Mouse (Mus musculus) hindbrain, embryonic 12.5 days (tissue): ENCODE data around the gene Mtmr4. TPM values are rescaled to one million over a fixed set of nuclear protein-coding genes. Genes with fewer than 3 reads are reported as not detected.

Experiments
- ATAC-seq: fragments of 200-750 bp; cut with Nextera tagmentation; 2 replicates; pipeline ENCODE4 v1.8.0; 2017; ENCODE audit warnings: moderate TSS enrichment; ENCODE audit not compliant: low FRiP score
- H3K27ac ChIP-seq: fragments of 300-500 bp; sonication (generic); 2 replicates; pipeline ENCODE4 v1.5.1; 2016; ENCODE audit warnings: mild to moderate bottlenecking
- H3K27me3 ChIP-seq: fragments of 300-500 bp; sonication (generic); 2 replicates; pipeline ENCODE4 v1.6.1; 2016; ENCODE audit warnings: mild to moderate bottlenecking
- H3K36me3 ChIP-seq: fragments of 300-500 bp; sonication (generic); 2 replicates; pipeline ENCODE4 v1.6.1; 2016; ENCODE audit warnings: mild to moderate bottlenecking
- H3K4me1 ChIP-seq: fragments of 300-500 bp; sonication (generic); 2 replicates; pipeline ENCODE4 v1.6.1; 2016
- H3K4me2 ChIP-seq: fragments of 300-500 bp; sonication (generic); replicated peaks from 2 replicates; pipeline ENCODE4 v1.6.1; 2016; ENCODE audit warnings: mild to moderate bottlenecking
- H3K4me3 ChIP-seq: fragments of 300-500 bp; sonication (generic); 2 replicates; pipeline ENCODE4 v1.5.1; 2016; ENCODE audit warnings: mild to moderate bottlenecking
- H3K9ac ChIP-seq: fragments of 300-500 bp; sonication (generic); 2 replicates; pipeline ENCODE4 v1.6.1; 2016; ENCODE audit warnings: mild to moderate bottlenecking, moderate library complexity
- H3K9me3 ChIP-seq: fragments of 300-500 bp; sonication (generic); replicated peaks from 2 replicates; pipeline ENCODE4 v1.6.1; 2016; ENCODE audit warnings: mild to moderate bottlenecking
- WGBS: fragments of 180-500 bp; shearing (Covaris S2); methylation state at CpG from one replicate; pipeline ENCODE4 v1.1.7; 2016; 5-methylcytosine and 5-hydroxymethylcytosine counted together
- polyA plus RNA-seq: library from polyadenylated mRNA; unstranded; fragments of >200 nt; fragmentation: Nextera tagmentation; extraction: Ambion mirVana; gene quantifications from 2 replicates; pipeline ENCODE4 v1.2.1, GENCODE M21; 2016

Mtmr4 gene
- 81.2 and 86.8 TPM in 2 replicates for polyA plus RNA-seq

DNA sequence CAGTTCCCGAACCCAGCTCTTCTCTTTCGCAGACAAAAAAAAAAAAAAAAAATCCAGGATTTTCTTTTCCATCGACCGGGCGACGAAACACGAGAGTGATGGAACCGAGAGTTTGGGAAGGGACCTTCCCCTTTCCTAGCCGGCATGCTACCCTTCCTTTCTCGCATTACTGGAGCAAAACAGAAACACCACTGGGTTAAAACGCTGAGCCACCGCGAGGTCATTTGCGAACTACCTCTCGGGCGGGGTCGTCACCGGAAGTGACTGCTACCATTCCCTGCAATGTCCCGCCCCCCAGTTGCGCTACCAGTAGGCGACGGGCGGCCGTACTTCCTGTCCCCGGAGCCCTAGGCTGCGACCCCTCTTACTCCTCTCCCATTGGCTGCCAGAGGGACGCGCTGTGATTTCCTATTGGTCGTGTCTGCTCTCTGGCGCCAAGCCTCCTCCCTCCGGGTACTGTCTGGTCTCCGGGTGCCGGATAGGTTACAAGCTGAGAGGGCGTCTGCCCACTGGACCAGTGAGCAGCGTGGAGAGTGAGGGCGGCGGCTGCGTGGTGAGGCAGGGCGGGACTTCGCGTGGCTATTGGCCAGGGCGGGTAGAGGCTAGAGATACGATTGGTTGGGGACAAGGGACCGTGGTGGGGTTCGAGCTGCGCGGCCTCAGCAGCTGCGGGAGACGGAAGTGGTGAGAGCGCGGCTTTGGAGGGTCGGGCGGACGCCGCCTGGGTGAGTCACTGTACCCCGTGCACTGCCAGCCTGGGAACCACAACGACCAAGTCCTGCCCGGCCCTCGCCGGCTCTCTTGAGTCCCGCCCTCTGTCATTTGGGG, at the start of gene Mtmr4:
Gene Mtmr4 (plus strand): TSS at position 637 of the 828 bp plus-strand sequence.
- Histone ChIP-seq H3K9me3 (no peaks in the 10 kb centered on the region), H3K36me3 (peaks cover 7% of the 10 kb centered on the region; the same call in 1 of the 2 replicates), H3K4me1 (peaks cover 58% of the 10 kb centered on the region), H3K27me3 (no peaks in the 10 kb centered on the region), H3K4me3 (peak within 1 kb of the TSS; percentile 79), H3K9ac (peak within 1 kb of the TSS; percentile 86), H3K4me2 (peak within 1 kb of the TSS; percentile 87), H3K27ac (peak within 1 kb of the TSS; percentile 90)
- WGBS: under 1% methylated on average over 61 of the region's 61 CpGs
- peak; percentile 97 for ATAC-seq

DNA sequence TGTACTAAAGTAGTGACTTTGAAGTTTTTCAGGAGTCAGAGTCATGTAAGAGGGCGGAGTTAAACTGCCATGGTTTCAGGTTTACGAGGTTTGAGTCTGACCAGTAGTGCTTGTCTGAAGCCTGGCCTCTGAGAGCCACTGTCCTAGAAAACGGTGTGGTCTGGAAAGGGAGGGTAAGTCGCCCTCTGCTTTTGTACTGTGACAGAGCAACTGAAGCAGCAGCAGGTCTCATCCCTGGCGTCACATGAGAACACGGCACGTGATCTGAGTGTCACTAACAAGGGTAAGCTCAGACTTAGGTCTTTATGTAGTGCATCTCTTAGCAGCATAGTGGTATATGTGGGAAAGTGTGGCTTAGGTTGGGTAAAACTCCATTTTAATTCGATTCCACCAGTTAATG, 49.7 kb upstream of the Mtmr4 start:
- WGBS: 42% methylated on average over 8 of the region's 8 CpGs
- Histone ChIP-seq H3K4me2 (no peak overlapping the region), H3K4me3 (no peak overlapping the region), H3K36me3 (no peaks in the 10 kb centered on the region), H3K9ac (no peak overlapping the region), H3K9me3 (no peaks in the 10 kb centered on the region), H3K27me3 (no peaks in the 10 kb centered on the region), H3K4me1 (no peaks in the 10 kb centered on the region), H3K27ac (no peak overlapping the region)
- no peak for ATAC-seq

DNA sequence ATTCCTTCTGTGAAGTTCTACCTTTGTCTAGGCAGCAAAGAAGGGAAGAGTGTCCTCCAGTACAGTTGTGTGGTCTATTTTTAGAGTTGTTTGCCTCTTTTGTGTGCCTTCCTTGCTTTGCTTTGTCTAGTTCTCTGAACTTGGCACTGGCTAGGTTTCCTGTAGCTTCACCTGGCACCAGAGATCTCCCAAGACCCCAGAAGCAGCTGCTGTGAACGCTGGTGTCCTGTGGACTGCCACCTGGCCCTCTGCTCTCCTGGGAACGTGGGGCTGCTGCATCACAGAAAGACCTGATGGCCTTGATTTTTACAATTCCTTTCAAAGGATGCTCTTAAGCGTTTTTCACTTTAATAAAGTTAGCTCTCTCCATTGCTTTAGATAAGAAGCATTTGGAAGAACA, 49.1 kb upstream of the Mtmr4 start:
- ATAC-seq: no peak
- H3K4me1 ChIP-seq: no peaks in the 10 kb centered on the region
- no peaks in the 10 kb centered on the region for H3K27me3 ChIP-seq
- no peak overlapping the region for H3K27ac ChIP-seq
- WGBS: 56% methylated on average over 3 of the region's 3 CpGs
- no peak overlapping the region for H3K4me3 ChIP-seq
- H3K9ac ChIP-seq: no peak overlapping the region
- no peaks in the 10 kb centered on the region for H3K36me3 ChIP-seq
- H3K9me3 ChIP-seq: no peaks in the 10 kb centered on the region
- no peak overlapping the region for H3K4me2 ChIP-seq

DNA sequence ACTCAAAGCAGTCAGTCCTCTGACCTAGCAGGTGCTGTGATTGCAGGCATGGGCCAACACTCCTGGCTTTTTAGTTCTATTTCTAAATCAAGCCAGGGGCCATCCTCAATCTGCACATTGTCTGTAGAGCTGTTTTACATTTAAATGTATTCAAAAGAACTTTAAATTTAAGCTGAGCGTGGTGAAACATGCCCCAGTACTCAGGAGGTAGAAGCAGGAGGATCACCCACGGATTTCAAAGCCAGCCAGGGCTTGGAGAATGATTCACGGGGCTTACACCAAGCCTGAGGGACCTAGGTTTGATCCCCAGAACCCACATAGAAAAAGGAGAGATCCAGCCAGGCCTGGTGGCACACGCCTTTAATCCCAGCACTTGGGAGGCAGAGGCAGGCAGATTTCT, 38.6 kb upstream of the Mtmr4 start:
- no peak overlapping the region for H3K4me2 ChIP-seq
- H3K27me3 ChIP-seq: no peaks in the 10 kb centered on the region
- H3K36me3 ChIP-seq: no peaks in the 10 kb centered on the region
- no peak for ATAC-seq
- H3K9ac ChIP-seq: no peak overlapping the region
- no peaks in the 10 kb centered on the region for H3K4me1 ChIP-seq
- no peak overlapping the region for H3K27ac ChIP-seq
- no peaks in the 10 kb centered on the region for H3K9me3 ChIP-seq
- 79% methylated on average over 4 of the region's 4 CpGs for WGBS
- no peak overlapping the region for H3K4me3 ChIP-seq

DNA sequence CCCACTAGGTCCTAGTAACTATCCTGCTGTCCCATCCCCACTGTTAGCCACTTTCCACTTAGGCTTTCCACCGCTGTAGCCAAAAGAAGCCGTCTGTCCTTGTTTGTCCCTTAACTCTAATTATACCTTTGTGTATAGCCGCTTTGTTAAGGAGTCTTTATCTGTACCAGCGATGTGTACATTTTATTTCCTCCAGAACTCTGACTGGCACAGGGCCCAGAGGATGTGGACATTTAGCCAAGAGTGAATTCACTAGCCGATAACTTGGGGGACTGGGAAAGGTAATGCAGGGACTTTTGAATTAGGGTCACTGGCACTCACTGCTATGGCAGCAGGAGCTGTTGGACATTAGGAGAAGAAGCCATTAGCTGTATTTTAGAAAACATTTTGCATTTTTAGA, 37.6 kb upstream of the Mtmr4 start:
- no peaks in the 10 kb centered on the region for H3K36me3 ChIP-seq
- H3K4me1 ChIP-seq: no peaks in the 10 kb centered on the region
- H3K4me3 ChIP-seq: no peak overlapping the region
- ATAC-seq: no peak
- 64% methylated on average over 5 of the region's 5 CpGs for WGBS
- no peak overlapping the region for H3K4me2 ChIP-seq
- no peak overlapping the region for H3K27ac ChIP-seq
- no peak overlapping the region for H3K9ac ChIP-seq
- no peaks in the 10 kb centered on the region for H3K9me3 ChIP-seq
- no peaks in the 10 kb centered on the region for H3K27me3 ChIP-seq

DNA sequence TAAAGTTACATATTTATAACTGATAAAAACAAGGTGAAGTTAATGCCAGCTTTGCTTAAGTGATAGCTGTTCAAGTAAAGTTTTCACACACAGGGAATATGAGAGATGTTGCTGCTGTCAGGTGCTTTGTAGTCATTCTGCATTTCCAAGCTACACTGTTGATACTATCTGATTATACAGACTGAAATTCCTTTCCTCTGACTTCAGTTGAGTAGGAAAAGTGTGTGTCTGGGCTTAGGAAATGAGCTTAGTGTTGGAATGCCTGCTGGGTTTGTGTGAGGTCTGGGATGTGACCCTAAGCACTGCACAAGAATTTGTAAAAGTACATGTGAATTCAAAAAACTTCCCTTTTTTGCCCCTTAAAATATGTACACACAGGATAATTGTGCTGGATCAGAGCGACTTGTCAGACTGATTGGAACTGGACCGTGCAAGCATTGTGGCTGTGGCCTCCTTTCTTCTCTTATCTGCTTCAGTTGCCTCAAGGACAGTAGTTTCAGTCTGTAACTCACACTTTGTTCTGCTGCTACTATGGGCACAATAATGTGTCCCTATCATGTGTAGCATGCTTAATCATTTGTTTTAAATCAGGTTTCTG, 36.8 kb upstream of the Mtmr4 start:
- no peaks in the 10 kb centered on the region for H3K4me1 ChIP-seq
- no peak for ATAC-seq
- 39% methylated on average over 2 of the region's 2 CpGs for WGBS

DNA sequence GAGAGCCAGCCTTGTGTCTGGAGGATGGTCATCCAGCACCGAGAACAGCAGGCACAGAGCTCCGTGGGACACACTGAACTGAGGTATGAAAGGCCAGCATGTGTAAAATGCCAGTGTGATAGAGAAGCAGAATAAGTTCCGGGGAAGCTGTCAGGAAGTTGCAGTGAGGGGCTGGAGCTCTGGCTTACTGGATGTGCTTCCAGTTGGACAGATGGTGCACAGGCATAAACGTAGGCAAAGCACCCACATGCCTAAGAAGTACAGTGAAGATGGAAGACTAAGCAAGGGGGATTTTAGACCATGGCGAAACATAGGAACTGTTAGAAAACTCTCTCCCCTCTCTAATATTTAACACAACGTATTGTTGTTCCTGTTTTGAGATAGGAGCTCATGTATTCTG, 30.8 kb upstream of the Mtmr4 start:
- H3K4me1 ChIP-seq: no peaks in the 10 kb centered on the region
- H3K36me3 ChIP-seq: no peaks in the 10 kb centered on the region
- H3K4me2 ChIP-seq: no peak overlapping the region
- H3K27me3 ChIP-seq: no peaks in the 10 kb centered on the region
- H3K4me3 ChIP-seq: no peak overlapping the region
- H3K9ac ChIP-seq: no peak overlapping the region
- H3K27ac ChIP-seq: no peak overlapping the region
- 77% methylated on average over 6 of the region's 6 CpGs for WGBS
- ATAC-seq: no peak
- no peaks in the 10 kb centered on the region for H3K9me3 ChIP-seq

More for the DNA sequence above, 36.8 kb upstream of the Mtmr4 start:
- H3K27me3 ChIP-seq: no peaks in the 10 kb centered on the region
- no peak overlapping the region for H3K27ac ChIP-seq
- H3K9ac ChIP-seq: no peak overlapping the region
- no peak overlapping the region for H3K4me2 ChIP-seq
- no peaks in the 10 kb centered on the region for H3K9me3 ChIP-seq
- H3K36me3 ChIP-seq: no peaks in the 10 kb centered on the region
- H3K4me3 ChIP-seq: no peak overlapping the region

DNA sequence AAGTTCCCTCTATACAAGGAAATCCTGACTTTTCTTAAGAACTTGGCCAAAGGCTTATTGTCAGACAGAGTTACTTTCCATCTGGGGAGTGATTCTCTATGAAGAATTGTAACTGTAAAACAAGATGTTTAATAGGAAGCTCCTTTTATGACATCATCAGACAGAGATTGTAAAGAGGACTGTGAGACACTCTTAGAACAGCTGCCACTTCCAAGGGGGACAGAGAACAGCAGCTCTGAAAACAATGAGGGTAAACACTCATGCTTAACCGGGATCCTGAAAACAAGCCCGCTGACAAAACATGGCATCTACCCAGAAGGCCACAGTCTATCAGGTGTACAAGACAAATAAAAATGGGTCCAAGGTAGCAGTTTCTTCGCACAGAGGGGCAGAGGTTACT, 25.5 kb upstream of the Mtmr4 start, which contains the start of gene Gm11492:
Gene Gm11492 (plus strand): TSS at position 153 of the 400 bp plus-strand sequence.
- no peak for ATAC-seq
- 90% methylated on average over 3 of the region's 3 CpGs for WGBS
- H3K27me3 ChIP-seq: no peaks in the 10 kb centered on the region
- H3K9me3 ChIP-seq: no peaks in the 10 kb centered on the region
- H3K9ac ChIP-seq: no peak within 1 kb of the TSS
- no peaks in the 10 kb centered on the region for H3K36me3 ChIP-seq
- no peak within 1 kb of the TSS for H3K4me3 ChIP-seq
- H3K4me2 ChIP-seq: no peak within 1 kb of the TSS
- no peak within 1 kb of the TSS for H3K27ac ChIP-seq
- no peaks in the 10 kb centered on the region for H3K4me1 ChIP-seq

DNA sequence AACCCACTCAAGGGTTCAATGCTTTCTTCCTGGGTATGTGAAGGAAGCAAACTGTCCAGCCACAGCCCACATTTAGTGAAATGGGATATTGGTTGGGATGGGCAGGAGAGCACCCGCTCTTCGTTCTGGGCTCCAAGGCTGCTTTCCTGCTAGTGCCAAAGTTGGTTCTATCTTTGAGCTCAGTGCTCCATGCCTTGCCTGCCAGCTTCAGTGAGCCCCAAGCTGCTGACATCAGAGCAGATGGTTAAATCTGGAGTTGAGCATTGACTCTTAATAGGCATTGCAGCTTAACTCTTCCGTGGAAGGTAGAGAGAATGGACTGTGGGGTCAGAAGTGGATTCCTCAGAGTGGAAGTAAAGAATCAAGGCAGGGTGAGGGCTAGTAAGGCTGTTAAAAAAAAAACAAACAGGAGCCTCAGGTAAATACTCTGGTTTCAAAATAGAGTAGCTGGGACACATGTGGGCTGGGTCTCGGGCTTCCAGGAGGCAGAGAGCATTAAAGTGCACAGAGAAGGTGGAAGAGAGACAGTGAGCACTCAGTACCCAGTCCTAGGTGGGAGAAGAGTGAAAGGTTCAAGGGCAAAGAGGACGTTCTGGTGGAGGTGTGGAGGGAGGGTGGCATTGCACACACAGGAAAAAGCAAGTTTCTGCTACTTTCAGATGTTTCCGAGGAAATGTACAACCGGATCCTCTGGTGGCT, 23.6 kb upstream of the Mtmr4 start, which contains the start of gene Sept4:
Gene Sept4 (plus strand): TSS at position 649 of the 699 bp plus-strand sequence.
- no peaks in the 10 kb centered on the region for H3K36me3 ChIP-seq
- no peaks in the 10 kb centered on the region for H3K4me1 ChIP-seq
- 81% methylated on average over 7 of the region's 7 CpGs for WGBS
- H3K27ac ChIP-seq: no peak within 1 kb of the TSS
- no peak within 1 kb of the TSS for H3K4me2 ChIP-seq
- no peak within 1 kb of the TSS for H3K4me3 ChIP-seq
- no peaks in the 10 kb centered on the region for H3K9me3 ChIP-seq
- no peak for ATAC-seq
- H3K27me3 ChIP-seq: no peaks in the 10 kb centered on the region
- H3K9ac ChIP-seq: no peak within 1 kb of the TSS

DNA sequence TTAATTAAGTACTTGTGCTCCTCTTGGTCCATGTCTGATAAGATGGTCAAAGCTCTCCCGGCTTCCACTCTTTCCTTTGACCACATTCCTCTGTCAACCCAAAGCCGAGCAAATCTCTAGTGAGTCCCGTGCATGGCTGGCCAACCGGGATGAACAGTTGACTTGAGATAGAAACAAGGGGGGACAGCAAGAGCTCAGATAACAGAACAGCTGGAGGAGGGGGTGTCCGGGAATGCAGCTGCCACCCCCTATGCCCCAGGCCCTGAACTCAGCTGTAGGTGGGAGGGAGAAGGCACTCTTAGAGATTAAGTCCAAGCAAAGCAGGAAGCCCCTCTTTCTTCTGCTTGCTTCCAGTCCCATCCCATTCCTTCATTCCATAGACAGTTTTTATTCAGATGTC, 21.2 kb upstream of the Mtmr4 start:
- H3K4me2 ChIP-seq: no peak overlapping the region
- H3K4me3 ChIP-seq: no peak overlapping the region
- H3K4me1 ChIP-seq: 0 out of 2 replicates have a peak, but pooled peaks cover 2% of the 10 kb centered on the region
- no peak overlapping the region for H3K9ac ChIP-seq
- H3K27ac ChIP-seq: no peak overlapping the region
- WGBS: 68% methylated on average over 5 of the region's 5 CpGs
- H3K36me3 ChIP-seq: no peaks in the 10 kb centered on the region
- no peaks in the 10 kb centered on the region for H3K9me3 ChIP-seq
- ATAC-seq: no peak
- H3K27me3 ChIP-seq: no peaks in the 10 kb centered on the region

DNA sequence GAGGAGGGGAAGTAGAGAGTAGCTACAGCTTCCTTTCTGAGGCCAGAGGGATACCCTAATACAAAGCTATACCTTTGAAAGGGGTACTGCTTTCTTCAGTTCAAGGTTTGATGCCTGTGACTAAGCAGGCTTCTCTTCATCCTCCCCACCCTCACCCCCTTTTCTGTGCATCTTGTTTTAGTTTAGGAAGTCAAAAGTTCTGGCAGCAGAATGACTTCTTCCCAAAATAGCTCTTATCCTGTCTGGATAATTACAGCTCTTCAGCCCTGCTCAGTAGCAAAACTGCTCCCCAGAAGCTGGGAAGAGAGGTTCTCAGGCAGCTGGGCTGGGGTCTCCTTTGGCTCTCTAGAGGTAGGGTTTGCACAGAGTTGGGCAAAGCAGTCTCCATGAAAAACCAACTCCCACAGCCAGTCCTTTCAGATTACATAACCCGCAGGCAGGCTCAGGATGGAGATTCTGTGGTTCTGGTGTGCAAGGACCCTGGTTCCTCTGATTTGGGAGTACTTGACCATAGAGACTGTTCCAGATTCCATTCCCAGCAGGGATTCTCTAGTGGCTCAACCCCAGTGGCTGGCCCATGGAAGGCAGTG, 20.5 kb upstream of the Mtmr4 start:
- 82% methylated on average over 1 of the region's 1 CpGs for WGBS
- Histone ChIP-seq H3K9me3 (no peaks in the 10 kb centered on the region), H3K4me2 (no peak overlapping the region), H3K36me3 (no peaks in the 10 kb centered on the region), H3K27ac (no peak overlapping the region), H3K4me3 (no peak overlapping the region), H3K27me3 (peaks cover 2% of the 10 kb centered on the region; the same call in 1 of the 2 replicates), H3K9ac (no peak overlapping the region), H3K4me1 (0 out of 2 replicates have a peak, but pooled peaks cover 2% of the 10 kb centered on the region)
- no peak for ATAC-seq

DNA sequence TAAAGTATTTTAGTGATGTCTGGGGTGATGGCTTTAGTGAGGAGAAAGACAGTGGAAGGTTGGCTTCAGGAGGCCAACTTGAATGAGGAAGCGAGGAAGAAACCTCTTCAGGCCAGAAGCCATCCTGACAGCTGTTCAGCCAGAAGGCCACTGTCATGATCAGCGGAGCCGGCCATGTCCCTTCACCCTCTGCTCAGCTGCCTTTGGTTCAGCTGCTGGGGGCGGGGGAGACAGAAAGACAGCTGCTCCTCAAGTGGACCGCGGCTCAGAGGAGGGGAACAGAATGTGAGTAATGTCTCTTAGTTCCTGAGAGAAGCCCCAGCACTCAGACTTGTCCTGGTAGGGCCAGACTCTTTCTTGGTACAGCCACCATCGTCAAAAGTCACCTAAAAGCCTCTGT, 18.2 kb upstream of the Mtmr4 start:
- H3K27me3 ChIP-seq: peaks cover 4% of the 10 kb centered on the region; the same call in 1 of the 2 replicates
- no peak overlapping the region for H3K4me3 ChIP-seq
- no peak overlapping the region for H3K4me2 ChIP-seq
- WGBS: 79% methylated on average over 7 of the region's 7 CpGs
- H3K9ac ChIP-seq: no peak overlapping the region
- no peaks in the 10 kb centered on the region for H3K9me3 ChIP-seq
- H3K27ac ChIP-seq: no peak overlapping the region
- ATAC-seq: no peak
- H3K36me3 ChIP-seq: no peaks in the 10 kb centered on the region
- peaks cover 13% of the 10 kb centered on the region for H3K4me1 ChIP-seq
